Mouse (Mus musculus): ENCODE data around the gene Tcea3. TPM values are rescaled to one million over a fixed set of nuclear protein-coding genes. Genes with fewer than 3 reads are reported as not detected.

The Tcea3 gene
- polyA plus RNA-seq, 1 experiment from 2014 or later = 31.1 TPM

GRCm38 (mm10) chr4:136246568-136246969 lies 960 bp upstream of the Tcea3 start:
- TF ChIP-seq CTCF (IDR thresholded peaks at IDR 0.05; ENCODE audit: low read depth) (no peak), EP300 (optimal IDR thresholded peaks at IDR 0.05) (no peak)
- H3K4me3 ChIP-seq (ENCODE audit: low read depth, low read length) = no peak overlapping the region
- no peaks in the 10 kb centered on the region for H3K36me3 ChIP-seq (ENCODE audit: control insufficient read depth, insufficient read depth, low read length)
- H3K27ac ChIP-seq (replicated peaks) = no peak overlapping the region
- H3K9ac ChIP-seq (ENCODE audit: low read length) = no peak overlapping the region
- WGBS = 13% methylated on average over 12 of the region's 12 CpGs
- H3K9me3 ChIP-seq (ENCODE audit: control insufficient read depth, low read length) = no peaks in the 10 kb centered on the region
- no peaks in the 10 kb centered on the region for H3K27me3 ChIP-seq (ENCODE audit: control insufficient read depth, insufficient read depth, low read length)
- peak overlapping the region; percentile 92 for H3K4me2 ChIP-seq (replicated peaks; ENCODE audit: low read depth)
- ATAC-seq (ENCODE audit: low FRiP score, low TSS enrichment) (no peak), DNase-seq (ENCODE audit: low spot score) (peak; percentile 45)
- 0 out of 2 replicates have a peak, but pooled peaks cover 5% of the 10 kb centered on the region for H3K4me1 ChIP-seq (replicated peaks; ENCODE audit: control insufficient read depth, insufficient read depth)

GRCm38 (mm10) chr4:136247386-136247728 lies 172 bp upstream of the Tcea3 start:
- H3K4me1 ChIP-seq (replicated peaks; ENCODE audit: control insufficient read depth, insufficient read depth) = 0 out of 2 replicates have a peak, but pooled peaks cover 5% of the 10 kb centered on the region
- ATAC-seq (ENCODE audit: low FRiP score, low TSS enrichment) = no peak
- WGBS = 10% methylated on average over 14 of the region's 14 CpGs
- H3K9ac ChIP-seq (ENCODE audit: low read length) = no peak overlapping the region; the same call in 1 of the 2 replicates
- H3K4me2 ChIP-seq (replicated peaks; ENCODE audit: low read depth) = peak overlapping the region; percentile 92
- no peak for DNase-seq (ENCODE audit: low spot score)
- peak overlapping the region; percentile 40; the same call in 1 of the 2 replicates for H3K27ac ChIP-seq (replicated peaks)
- H3K9me3 ChIP-seq (ENCODE audit: control insufficient read depth, low read length) = no peaks in the 10 kb centered on the region
- H3K36me3 ChIP-seq (ENCODE audit: control insufficient read depth, insufficient read depth, low read length) = no peaks in the 10 kb centered on the region
- H3K4me3 ChIP-seq (ENCODE audit: low read depth, low read length) = peak overlapping the region; percentile 49
- no peak for TF ChIP-seq CTCF (IDR thresholded peaks at IDR 0.05; ENCODE audit: low read depth)
- no peak for TF ChIP-seq EP300 (optimal IDR thresholded peaks at IDR 0.05)
- no peaks in the 10 kb centered on the region for H3K27me3 ChIP-seq (ENCODE audit: control insufficient read depth, insufficient read depth, low read length)

GRCm38 (mm10) chr4:136248464-136249331 lies 1.2 kb downstream of the Tcea3 start:
- H3K4me1 ChIP-seq (replicated peaks; ENCODE audit: control insufficient read depth, insufficient read depth) = 0 out of 2 replicates have a peak, but pooled peaks cover 5% of the 10 kb centered on the region
- no peaks in the 10 kb centered on the region for H3K36me3 ChIP-seq (ENCODE audit: control insufficient read depth, insufficient read depth, low read length)
- peak overlapping the region; percentile 49 for H3K4me3 ChIP-seq (ENCODE audit: low read depth, low read length)
- DNase-seq (ENCODE audit: low spot score) = peak; percentile 65
- H3K27me3 ChIP-seq (ENCODE audit: control insufficient read depth, insufficient read depth, low read length) = no peaks in the 10 kb centered on the region
- peak overlapping the region; percentile 81 for H3K27ac ChIP-seq (replicated peaks)
- H3K9me3 ChIP-seq (ENCODE audit: control insufficient read depth, low read length) = no peaks in the 10 kb centered on the region
- peak overlapping the region; percentile 92 for H3K4me2 ChIP-seq (replicated peaks; ENCODE audit: low read depth)
- WGBS = 3% methylated on average over 37 of the region's 37 CpGs
- no peak for TF ChIP-seq EP300 (optimal IDR thresholded peaks at IDR 0.05)
- TF ChIP-seq CTCF (IDR thresholded peaks at IDR 0.05; ENCODE audit: low read depth) = no peak
- H3K9ac ChIP-seq (ENCODE audit: low read length) = peak overlapping the region; percentile 56
- no peak for ATAC-seq (ENCODE audit: low FRiP score, low TSS enrichment)

- H3K4me2 ChIP-seq (replicated peaks; ENCODE audit: low read depth) = peak overlapping the region; percentile 92
- 0 out of 2 replicates have a peak, but pooled peaks cover 5% of the 10 kb centered on the region for H3K4me1 ChIP-seq (replicated peaks; ENCODE audit: control insufficient read depth, insufficient read depth)
- ATAC-seq (ENCODE audit: low FRiP score, low TSS enrichment) = no peak
- TF ChIP-seq EP300 (optimal IDR thresholded peaks at IDR 0.05) (no peak), CTCF (IDR thresholded peaks at IDR 0.05; ENCODE audit: low read depth) (no peak)
- DNase-seq (ENCODE audit: low spot score) = no peak
- no peaks in the 10 kb centered on the region for H3K27me3 ChIP-seq (ENCODE audit: control insufficient read depth, insufficient read depth, low read length)
- H3K9ac ChIP-seq (ENCODE audit: low read length) = peak overlapping the region; percentile 31; the same call in 1 of the 2 replicates
- no peaks in the 10 kb centered on the region for H3K9me3 ChIP-seq (ENCODE audit: control insufficient read depth, low read length)
- H3K4me3 ChIP-seq (ENCODE audit: low read depth, low read length) = peak overlapping the region; percentile 49
- 23% methylated on average over 11 of the region's 11 CpGs for WGBS
- peak overlapping the region; percentile 81 for H3K27ac ChIP-seq (replicated peaks)
- H3K36me3 ChIP-seq (ENCODE audit: control insufficient read depth, insufficient read depth, low read length) = no peaks in the 10 kb centered on the region
These were observed 1.8 kb downstream of the Tcea3 start for GRCm38 (mm10) chr4:136249332-136249647.

- no peak for TF ChIP-seq EP300 (optimal IDR thresholded peaks at IDR 0.05)
- 0 out of 2 replicates have a peak, but pooled peaks have one; percentile 7 for TF ChIP-seq CTCF (IDR thresholded peaks at IDR 0.05; ENCODE audit: low read depth)
- peak; percentile 89 for DNase-seq (ENCODE audit: low spot score)
- Histone ChIP-seq H3K9ac (ENCODE audit: low read length) (peak overlapping the region; percentile 31; the same call in 1 of the 2 replicates), H3K9me3 (ENCODE audit: control insufficient read depth, low read length) (no peaks in the 10 kb centered on the region), H3K27me3 (ENCODE audit: control insufficient read depth, insufficient read depth, low read length) (no peaks in the 10 kb centered on the region), H3K4me2 (replicated peaks; ENCODE audit: low read depth) (peak overlapping the region; percentile 92), H3K27ac (replicated peaks) (peak overlapping the region; percentile 81), H3K36me3 (ENCODE audit: control insufficient read depth, insufficient read depth, low read length) (no peaks in the 10 kb centered on the region), H3K4me3 (ENCODE audit: low read depth, low read length) (peak overlapping the region; percentile 49), H3K4me1 (replicated peaks; ENCODE audit: control insufficient read depth, insufficient read depth) (0 out of 2 replicates have a peak, but pooled peaks cover 5% of the 10 kb centered on the region)
- whole genome bisulfite sequencing = 11% methylated on average over 9 of the region's 9 CpGs
- peak; percentile 90 for ATAC-seq (ENCODE audit: low FRiP score, low TSS enrichment)
These were observed 2.3 kb downstream of the Tcea3 start for GRCm38 (mm10) chr4:136249780-136250179.

GRCm38 (mm10) chr4:136255919-136256318 lies 8.4 kb downstream of the Tcea3 start:
- DNase-seq (ENCODE audit: low spot score) = peak; percentile 83
- Histone ChIP-seq H3K4me3 (ENCODE audit: low read depth, low read length) (no peak overlapping the region), H3K27me3 (ENCODE audit: control insufficient read depth, insufficient read depth, low read length) (no peaks in the 10 kb centered on the region), H3K9ac (ENCODE audit: low read length) (no peak overlapping the region), H3K27ac (replicated peaks) (no peak overlapping the region), H3K4me2 (replicated peaks; ENCODE audit: low read depth) (no peak overlapping the region), H3K9me3 (ENCODE audit: control insufficient read depth, low read length) (no peaks in the 10 kb centered on the region), H3K4me1 (replicated peaks; ENCODE audit: control insufficient read depth, insufficient read depth) (0 out of 2 replicates have a peak, but pooled peaks cover under 1% of the 10 kb centered on the region), H3K36me3 (ENCODE audit: control insufficient read depth, insufficient read depth, low read length) (no peaks in the 10 kb centered on the region)
- TF ChIP-seq EP300 (optimal IDR thresholded peaks at IDR 0.05) (no peak), CTCF (IDR thresholded peaks at IDR 0.05; ENCODE audit: low read depth) (no peak)
- ATAC-seq (ENCODE audit: low FRiP score, low TSS enrichment) = peak; percentile 66
- 17% methylated on average over 6 of the region's 6 CpGs for WGBS
